ENCODE assay signal across 24 mouse cellular contexts in genomic region chr1:83959756-83960155, GRCm38 (mm10).
DNase-seq lines count a peak whose midpoint lies in the region; ATAC-seq lines count a peak whose summit lies in the region.
"Had no signal": no experiment of that assay in that cellular context is flagged by ENCODE, and none has a peak within 500 bp of the region (broad histone marks: within the 10 kb centered on the region; RNA-seq: fewer than 3 reads in every experiment).

No protein-coding gene starts in this region.

- no peaks in the 10 kb centered on the region for H3K9me3 ChIP-seq in midbrain, embryonic 11.5 days (ENCODE audit: control insufficient read depth, low read length)
- no peaks in the 10 kb centered on the region for H3K9me3 ChIP-seq in midbrain, embryonic 10.5 days (replicated peaks)
- H3K9me3 ChIP-seq: embryonic facial prominence, embryonic 13.5 days; forebrain, embryonic 12.5 days; heart, embryonic 15.5 days; hindbrain, embryonic 13.5 days had no signal

- no peaks in the 10 kb centered on the region for H3K4me1 ChIP-seq in midbrain, embryonic 11.5 days (ENCODE audit: control insufficient read depth, insufficient read depth, low read length)
- H3K4me1 ChIP-seq in midbrain, embryonic 10.5 days: no peaks in the 10 kb centered on the region
- H3K4me1 ChIP-seq: embryonic facial prominence, embryonic 13.5 days; forebrain, embryonic 12.5 days; heart, embryonic 15.5 days; hindbrain, embryonic 13.5 days had no signal

- no peak overlapping the region for H3K4me2 ChIP-seq in midbrain, embryonic 11.5 days
- H3K4me2 ChIP-seq: embryonic facial prominence, embryonic 13.5 days; forebrain, embryonic 12.5 days; heart, embryonic 11.5 days; heart, embryonic 15.5 days; hindbrain, embryonic 13.5 days had no signal

- no peak overlapping the region for H3K4me3 ChIP-seq in midbrain, embryonic 11.5 days (ENCODE audit: low read depth, low read length)
- no peak overlapping the region for H3K4me3 ChIP-seq in midbrain, embryonic 10.5 days
- H3K4me3 ChIP-seq: embryonic facial prominence, embryonic 13.5 days; forebrain, embryonic 12.5 days; heart, embryonic 15.5 days; hindbrain, embryonic 13.5 days had no signal

- WGBS in midbrain, embryonic 11.5 days: 78% methylated on average over 4 of the region's 4 CpGs
- WGBS in midbrain, embryonic 10.5 days: 77% methylated on average over 4 of the region's 4 CpGs

- DNase-seq in adrenal gland, adult (ENCODE audit: inconsistent age in 2 of 2, low spot score in 1 of 2): peak; percentile 82 to 88
- no peak for DNase-seq in adrenal gland, postnatal 25 days
- no peak for DNase-seq in midbrain, embryonic 11.5 days (ENCODE audit: low spot score, missing footprints)
- no peak for DNase-seq in midbrain, embryonic 10.5 days (ENCODE audit: low spot score)
- DNase-seq in adrenal gland, postnatal 36 days: peak; percentile 31 to 55
- DNase-seq in skeletal muscle tissue, adult 2 months (ENCODE audit: low read depth, low spot score): peak; percentile 32
- no peak for DNase-seq in kidney, adult 18-20 months
- DNase-seq in ovary, postnatal 14 days (ENCODE audit: low spot score): no peak
- DNase-seq: B cell, adult 2 months; cerebellum, adult 11-12 months; cerebellum, adult 9-10 months; cerebellum, postnatal 25 days; gastrocnemius, postnatal 10 days; heart, postnatal 14 days had no signal

- H3K27me3 ChIP-seq in midbrain, embryonic 11.5 days (ENCODE audit: control insufficient read depth, insufficient read depth, low read length): no peaks in the 10 kb centered on the region
- H3K27me3 ChIP-seq in midbrain, embryonic 10.5 days (ENCODE audit: low read depth, poor library complexity, severe bottlenecking): no peaks in the 10 kb centered on the region
- H3K27me3 ChIP-seq: embryonic facial prominence, embryonic 13.5 days; forebrain, embryonic 12.5 days; heart, embryonic 15.5 days; hindbrain, embryonic 13.5 days had no signal

- no peak overlapping the region for H3K9ac ChIP-seq in midbrain, embryonic 11.5 days (ENCODE audit: low read length)
- H3K9ac ChIP-seq: embryonic facial prominence, embryonic 13.5 days; forebrain, embryonic 12.5 days; heart, embryonic 15.5 days; hindbrain, embryonic 13.5 days had no signal

- ATAC-seq in midbrain, embryonic 11.5 days (ENCODE audit: low FRiP score): 0 out of 2 replicates have a peak, but pooled peaks have one; percentile 14
- ATAC-seq: activated CD4-positive, CD25-positive, alpha-beta regulatory T cell, adult 4 months; CD4-positive, CD25-positive, alpha-beta regulatory T cell, adult 4 months; forebrain, embryonic 16.5 days; hindbrain, postnatal 0 days had no signal

- no peak overlapping the region for H3K27ac ChIP-seq in midbrain, embryonic 11.5 days (ENCODE audit: low read depth, low read length)
- H3K27ac ChIP-seq in midbrain, embryonic 10.5 days (replicated peaks): no peak overlapping the region
- H3K27ac ChIP-seq: embryonic facial prominence, embryonic 13.5 days; forebrain, embryonic 12.5 days; heart, embryonic 15.5 days; hindbrain, embryonic 13.5 days; hindbrain, postnatal 0 days had no signal

- no peaks in the 10 kb centered on the region for H3K36me3 ChIP-seq in midbrain, embryonic 11.5 days (ENCODE audit: control insufficient read depth, insufficient read depth, low read length)
- H3K36me3 ChIP-seq in midbrain, embryonic 10.5 days: no peaks in the 10 kb centered on the region
- H3K36me3 ChIP-seq: embryonic facial prominence, embryonic 13.5 days; forebrain, embryonic 12.5 days; G1E; heart, embryonic 15.5 days; hindbrain, embryonic 13.5 days had no signal

Comparison
In these comparisons a context has a peak if more than half of its experiments do, and no peak if none do; other contexts are left out.
1. DNase-seq: peak in adrenal gland, adult (2 of 2), adrenal gland, postnatal 36 days (2 of 2) and skeletal muscle tissue, adult 2 months (single experiment); none in adrenal gland, postnatal 25 days (single experiment), midbrain, embryonic 11.5 days (single experiment), midbrain, embryonic 10.5 days (single experiment), kidney, adult 18-20 months (single experiment) and ovary, postnatal 14 days (single experiment).